Mouse (Mus musculus): ENCODE results near the gene Ufsp2. TPM values are rescaled to one million over a fixed set of nuclear protein-coding genes. Genes with fewer than 3 reads are reported as not detected.

The Ufsp2 gene
- total and polyA plus RNA-seq, 3 experiments = 45.0 to 58.9 TPM; not detected in 1

GRCm38 (mm10) chr8:45998228-45998627 is 22.9 kb downstream of the Ufsp2 start:
- Histone ChIP-seq H3K9me3 (replicated peaks; ENCODE audit: insufficient read depth, low read length) (no peaks in the 10 kb centered on the region), H3K79me2 (ENCODE audit: control insufficient read depth, insufficient read depth, low read length, poor library complexity) (peaks cover 8% of the 10 kb centered on the region), H3K27ac (ENCODE audit: control insufficient read depth, low read depth, low read length) (no peak overlapping the region), H3K36me3 (ENCODE audit: control insufficient read depth in 1 of 2, insufficient read depth in 2 of 2, low read length in 2 of 2) (peaks cover 23 to 26% of the 10 kb centered on the region in 2 experiments), H3K9ac (ENCODE audit: control insufficient read depth, low read depth, low read length, poor library complexity, severe bottlenecking) (peak overlapping the region; percentile 37; the same call in 1 of the 2 replicates), H3K4me1 (ENCODE audit: control insufficient read depth in 1 of 2, insufficient read depth in 2 of 2, low read length in 2 of 2) (peaks cover 11 to 19% of the 10 kb centered on the region in 2 experiments; a peak in 3 of 4 replicates), H3K27me3 (ENCODE audit: control insufficient read depth in 1 of 2, insufficient read depth in 2 of 2, low read length in 2 of 2) (no peaks in the 10 kb centered on the region), H3K4me3 (ENCODE audit: control insufficient read depth in 1 of 2, insufficient read depth in 1 of 2, low read depth in 2 of 2, low read length in 2 of 2) (peak overlapping the region; percentile 45 to 71; a peak in 3 of 4 replicates)
- no peak for DNase-seq (ENCODE audit: low read depth, low spot score)
- no peak for TF ChIP-seq RAD21 (IDR thresholded peaks at IDR 0.05; ENCODE audit: low read depth, low read length)
- no peak for TF ChIP-seq USF2 (IDR thresholded peaks at IDR 0.05; ENCODE audit: borderline replicate concordance in 1 of 2, insufficient read depth in 1 of 2, low read depth in 1 of 2, low read length in 2 of 2)
- no peak for TF ChIP-seq ZMIZ1 (IDR thresholded peaks at IDR 0.05; ENCODE audit: low read depth, low read length)
- TF ChIP-seq EP300 (IDR thresholded peaks at IDR 0.05; ENCODE audit: low read depth in 1 of 2, low read length in 2 of 2) = no peak
- TF ChIP-seq ETS1 (IDR thresholded peaks at IDR 0.05; ENCODE audit: low read depth, low read length) = no peak
- TF ChIP-seq GABPA (IDR thresholded peaks at IDR 0.05; ENCODE audit: low read depth, low read length) = no peak
- TF ChIP-seq MXI1 (IDR thresholded peaks at IDR 0.05; ENCODE audit: low read depth, low read length) = no peak

GRCm38 (mm10) chr8:45999138-45999783 is 23.9 kb downstream of the Ufsp2 start, which contains the start of gene Lrp2bp:
TSS of gene Lrp2bp (plus strand) at chr8:45999303.
- Histone ChIP-seq H3K79me2 (ENCODE audit: control insufficient read depth, insufficient read depth, low read length, poor library complexity) (peaks cover 8% of the 10 kb centered on the region), H3K9ac (ENCODE audit: control insufficient read depth, low read depth, low read length, poor library complexity, severe bottlenecking) (peak within 1 kb of the TSS; percentile 75), H3K4me3 (ENCODE audit: control insufficient read depth in 1 of 2, insufficient read depth in 1 of 2, low read depth in 2 of 2, low read length in 2 of 2) (peak within 1 kb of the TSS; percentile 71 to 86), H3K27me3 (ENCODE audit: control insufficient read depth in 1 of 2, insufficient read depth in 2 of 2, low read length in 2 of 2) (no peaks in the 10 kb centered on the region), H3K4me1 (ENCODE audit: control insufficient read depth in 1 of 2, insufficient read depth in 2 of 2, low read length in 2 of 2) (peaks cover 11 to 19% of the 10 kb centered on the region in 2 experiments; a peak in 3 of 4 replicates), H3K9me3 (replicated peaks; ENCODE audit: insufficient read depth, low read length) (no peaks in the 10 kb centered on the region), H3K36me3 (ENCODE audit: control insufficient read depth in 1 of 2, insufficient read depth in 2 of 2, low read length in 2 of 2) (peaks cover 21 to 23% of the 10 kb centered on the region in 2 experiments), H3K27ac (ENCODE audit: control insufficient read depth, low read depth, low read length) (peak within 1 kb of the TSS; percentile 74)
- DNase-seq (ENCODE audit: low read depth, low spot score) = no peak
- TF ChIP-seq BHLHE40 (IDR thresholded peaks at IDR 0.05; ENCODE audit: borderline replicate concordance, low read depth, low read length) (peak; percentile 15; the same call in 1 of the 2 replicates), SIN3A (IDR thresholded peaks at IDR 0.05; ENCODE audit: low read length) (no peak), ZNF384 (IDR thresholded peaks at IDR 0.05; ENCODE audit: low read depth, low read length) (peak; percentile 47), MXI1 (IDR thresholded peaks at IDR 0.05; ENCODE audit: low read depth, low read length) (no peak)
